Mouse (Mus musculus): ENCODE measurements at regions not wholly inside any gene's neighbourhood (a gene's known extent, or its start where the extent isn't known, plus 50 kb on each side); places are given as distances from the start of the nearest gene placed in this dataset.

DNA sequence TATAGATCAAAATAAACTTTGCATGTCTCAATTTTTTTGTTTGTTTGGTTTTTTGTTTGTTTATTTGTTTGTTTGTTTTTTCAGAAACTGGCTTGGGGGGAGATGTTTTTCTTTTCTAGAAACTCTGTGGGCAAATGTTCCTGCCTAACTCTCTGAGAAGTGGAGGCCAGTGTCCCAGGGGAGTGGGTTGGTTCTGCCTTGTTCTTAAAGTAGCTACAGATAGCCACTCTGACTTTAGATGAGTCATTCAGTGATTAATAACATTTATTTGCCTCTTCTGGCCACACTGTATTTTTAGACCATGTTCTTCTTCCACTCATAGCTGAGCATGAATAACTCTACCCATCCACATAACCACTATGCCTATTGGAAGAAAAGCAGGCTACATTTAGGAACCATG, 405.6 kb upstream of the Adamts16 start:
- ATAC-seq (replicated peaks; ENCODE audit: low FRiP score), result no peak
- H3K9me3 ChIP-seq (replicated peaks), result no peaks in the 10 kb centered on the region

GRCm38 (mm10) chr13:71245326-71245725, 403.7 kb upstream of the Adamts16 start:
- Histone ChIP-seq H3K4me2 (no peak overlapping the region), H3K27me3 (peaks cover 47% of the 10 kb centered on the region), H3K4me3 (replicated peaks) (no peak overlapping the region), H3K4me1 (peaks cover 8% of the 10 kb centered on the region), H3K27ac (no peak overlapping the region), H3K36me3 (no peaks in the 10 kb centered on the region), H3K9ac (no peak overlapping the region), H3K9me3 (replicated peaks) (no peaks in the 10 kb centered on the region)
- ATAC-seq (replicated peaks; ENCODE audit: low FRiP score), result no peak
- WGBS, result 82% methylated on average over 4 of the region's 4 CpGs

More for the DNA sequence above, 405.6 kb upstream of the Adamts16 start:
- H3K36me3 ChIP-seq, result no peaks in the 10 kb centered on the region
- H3K4me2 ChIP-seq, result no peak overlapping the region
- no peak overlapping the region for H3K27ac ChIP-seq
- peaks cover 8% of the 10 kb centered on the region for H3K4me1 ChIP-seq
- no peak overlapping the region for H3K4me3 ChIP-seq (replicated peaks)
- no peak overlapping the region for H3K9ac ChIP-seq
- peaks cover 40% of the 10 kb centered on the region for H3K27me3 ChIP-seq

DNA sequence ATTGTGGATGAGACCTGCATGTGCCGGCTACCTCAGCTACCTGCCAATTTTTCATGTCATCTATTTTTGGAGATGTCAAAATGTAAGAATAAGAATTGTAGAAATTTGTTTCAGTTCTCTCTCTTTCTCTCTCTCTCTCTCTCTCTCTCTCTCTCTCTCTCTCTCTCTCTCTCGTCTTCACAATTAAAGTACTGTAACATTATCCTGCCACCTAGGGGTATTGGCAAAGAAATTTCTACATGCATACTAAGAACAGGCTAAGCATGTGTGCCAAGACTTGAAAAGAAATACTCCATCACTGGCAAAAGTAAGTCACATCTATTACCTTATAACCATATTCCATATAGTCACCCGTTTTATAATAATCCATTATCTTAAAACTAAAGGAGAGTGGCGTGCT, 398.2 kb upstream of the Adamts16 start:
- Histone ChIP-seq H3K27me3 (peaks cover 39% of the 10 kb centered on the region), H3K36me3 (no peaks in the 10 kb centered on the region), H3K4me3 (replicated peaks) (no peak overlapping the region), H3K9ac (no peak overlapping the region), H3K27ac (no peak overlapping the region), H3K9me3 (replicated peaks) (no peaks in the 10 kb centered on the region), H3K4me1 (no peaks in the 10 kb centered on the region), H3K4me2 (no peak overlapping the region)
- no peak for ATAC-seq (replicated peaks; ENCODE audit: low FRiP score)
- WGBS, result 74% methylated on average over 4 of the region's 4 CpGs

- WGBS, result 86% methylated on average over 4 of the region's 4 CpGs
Observed at GRCm38 (mm10) chr13:71235338-71235737, 393.7 kb upstream of the Adamts16 start.

GRCm38 (mm10) chr13:71231182-71231581, 389.6 kb upstream of the Adamts16 start:
- no peak overlapping the region for H3K4me2 ChIP-seq
- no peak overlapping the region for H3K9ac ChIP-seq
- 71% methylated on average over 5 of the region's 5 CpGs for WGBS
- no peak overlapping the region for H3K27ac ChIP-seq
- no peak overlapping the region for H3K4me3 ChIP-seq (replicated peaks)
- H3K36me3 ChIP-seq, result no peaks in the 10 kb centered on the region
- no peaks in the 10 kb centered on the region for H3K4me1 ChIP-seq
- H3K27me3 ChIP-seq, result no peaks in the 10 kb centered on the region; the same call in 1 of the 2 replicates
- H3K9me3 ChIP-seq (replicated peaks), result no peaks in the 10 kb centered on the region
- ATAC-seq (replicated peaks; ENCODE audit: low FRiP score), result no peak

More at GRCm38 (mm10) chr13:71235338-71235737, 393.7 kb upstream of the Adamts16 start:
- peaks cover 14% of the 10 kb centered on the region for H3K27me3 ChIP-seq
- H3K4me3 ChIP-seq (replicated peaks), result no peak overlapping the region
- no peaks in the 10 kb centered on the region for H3K4me1 ChIP-seq
- no peak overlapping the region for H3K9ac ChIP-seq
- no peak overlapping the region for H3K4me2 ChIP-seq
- no peaks in the 10 kb centered on the region for H3K36me3 ChIP-seq
- no peak for ATAC-seq (replicated peaks; ENCODE audit: low FRiP score)
- no peaks in the 10 kb centered on the region for H3K9me3 ChIP-seq (replicated peaks)
- no peak overlapping the region for H3K27ac ChIP-seq

DNA sequence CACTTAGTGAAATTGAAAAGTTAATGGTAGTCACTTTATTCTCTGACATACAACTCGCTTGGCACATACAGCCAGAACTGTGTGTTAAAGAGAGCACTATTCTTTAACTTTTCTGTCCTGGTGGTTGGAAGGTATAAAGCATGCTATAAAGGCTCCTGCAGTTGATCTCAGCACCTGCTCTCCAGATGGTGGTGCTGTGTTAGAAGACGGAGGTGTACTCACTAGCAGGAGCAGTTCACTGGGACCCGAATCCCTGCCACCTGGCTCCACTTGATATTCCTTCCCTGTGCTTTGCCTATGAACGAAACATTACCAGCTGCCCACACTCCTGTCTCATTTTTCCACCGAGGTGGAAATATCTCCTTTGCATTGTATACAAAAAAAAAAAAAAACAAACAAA, 373.2 kb upstream of the Adamts16 start:
- no peak overlapping the region for H3K4me3 ChIP-seq (replicated peaks)
- ATAC-seq (replicated peaks; ENCODE audit: low FRiP score), result no peak
- WGBS, result 54% methylated on average over 5 of the region's 5 CpGs
- no peaks in the 10 kb centered on the region for H3K9me3 ChIP-seq (replicated peaks)
- H3K4me1 ChIP-seq, result no peaks in the 10 kb centered on the region
- H3K27ac ChIP-seq, result no peak overlapping the region
- 0 out of 2 replicates have a peak, but pooled peaks cover 5% of the 10 kb centered on the region for H3K27me3 ChIP-seq
- no peak overlapping the region for H3K4me2 ChIP-seq
- H3K9ac ChIP-seq, result no peak overlapping the region
- H3K36me3 ChIP-seq, result no peaks in the 10 kb centered on the region

DNA sequence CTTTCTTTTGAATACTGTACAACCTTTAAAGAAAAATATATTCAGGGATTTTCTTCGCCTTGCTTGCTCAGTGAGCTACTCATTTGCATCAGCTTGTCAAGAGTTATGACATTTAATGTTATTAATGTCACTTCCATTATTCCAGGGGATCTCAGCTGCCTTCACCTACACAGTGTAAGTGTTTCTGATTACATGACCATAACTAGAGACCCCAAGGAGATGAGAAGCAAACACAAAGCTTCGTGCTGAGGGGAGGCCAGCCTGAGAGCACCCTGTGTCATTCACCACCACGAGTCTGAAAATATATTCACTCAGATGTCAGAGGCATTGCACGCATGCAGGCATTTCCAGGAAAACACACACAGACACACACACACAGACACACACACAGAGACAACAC, 369.8 kb upstream of the Adamts16 start:
- Histone ChIP-seq H3K4me1 (no peaks in the 10 kb centered on the region), H3K36me3 (no peaks in the 10 kb centered on the region), H3K27ac (no peak overlapping the region), H3K27me3 (peaks cover 3% of the 10 kb centered on the region; the same call in 1 of the 2 replicates), H3K9ac (no peak overlapping the region), H3K9me3 (replicated peaks) (no peaks in the 10 kb centered on the region), H3K4me3 (replicated peaks) (no peak overlapping the region), H3K4me2 (no peak overlapping the region)
- no peak for ATAC-seq (replicated peaks; ENCODE audit: low FRiP score)
- 77% methylated on average over 4 of the region's 4 CpGs for WGBS

DNA sequence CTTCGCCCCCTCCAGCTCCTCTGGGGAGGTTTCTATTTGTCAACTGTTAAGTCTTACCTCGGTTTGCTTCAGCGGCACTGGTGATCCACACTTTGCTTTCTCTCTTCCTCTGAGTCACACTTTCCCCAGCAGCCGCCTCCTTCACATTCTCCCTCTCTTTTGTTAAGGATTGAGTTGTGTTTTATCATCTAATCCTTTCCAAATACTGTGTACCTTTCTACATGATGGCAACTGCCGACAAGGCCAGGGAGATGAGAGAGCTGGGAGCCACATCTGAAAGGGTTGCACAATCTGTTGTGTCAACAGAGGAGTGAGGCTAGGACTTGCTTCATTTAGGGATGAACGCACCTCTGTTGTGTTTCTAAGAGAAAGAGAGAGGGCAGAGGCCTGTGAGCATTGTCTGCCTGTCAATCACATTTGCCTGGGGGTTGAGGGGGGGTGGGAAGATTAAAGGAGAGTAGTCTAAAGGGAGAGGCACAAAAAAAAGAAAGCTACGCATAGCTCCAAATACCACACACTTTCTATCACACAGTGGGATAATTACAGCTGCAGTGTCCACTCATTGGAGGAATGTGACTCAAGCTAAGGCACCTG, 369.1 kb upstream of the Adamts16 start:
- H3K27me3 ChIP-seq, result peaks cover 3% of the 10 kb centered on the region; the same call in 1 of the 2 replicates
- WGBS, result 66% methylated on average over 7 of the region's 7 CpGs
- no peak overlapping the region for H3K4me2 ChIP-seq
- H3K9me3 ChIP-seq (replicated peaks), result no peaks in the 10 kb centered on the region
- no peak overlapping the region for H3K27ac ChIP-seq
- no peak for ATAC-seq (replicated peaks; ENCODE audit: low FRiP score)
- no peaks in the 10 kb centered on the region for H3K36me3 ChIP-seq
- H3K9ac ChIP-seq, result no peak overlapping the region
- H3K4me3 ChIP-seq (replicated peaks), result no peak overlapping the region
- no peaks in the 10 kb centered on the region for H3K4me1 ChIP-seq

GRCm38 (mm10) chr13:71205708-71206107, 364.1 kb upstream of the Adamts16 start:
- H3K9ac ChIP-seq, result no peak overlapping the region
- no peaks in the 10 kb centered on the region; the same call in 1 of the 2 replicates for H3K27me3 ChIP-seq
- no peaks in the 10 kb centered on the region for H3K9me3 ChIP-seq (replicated peaks)
- H3K36me3 ChIP-seq, result no peaks in the 10 kb centered on the region
- 48% methylated on average over 3 of the region's 3 CpGs for WGBS
- H3K4me1 ChIP-seq, result no peaks in the 10 kb centered on the region
- H3K27ac ChIP-seq, result no peak overlapping the region
- H3K4me3 ChIP-seq (replicated peaks), result no peak overlapping the region
- ATAC-seq (replicated peaks; ENCODE audit: low FRiP score), result no peak
- H3K4me2 ChIP-seq, result no peak overlapping the region

GRCm38 (mm10) chr13:71200656-71201055, 359.0 kb upstream of the Adamts16 start:
- H3K36me3 ChIP-seq, result no peaks in the 10 kb centered on the region
- no peak overlapping the region for H3K4me2 ChIP-seq
- H3K4me3 ChIP-seq (replicated peaks), result no peak overlapping the region
- no peaks in the 10 kb centered on the region for H3K4me1 ChIP-seq
- H3K9me3 ChIP-seq (replicated peaks), result no peaks in the 10 kb centered on the region
- H3K27me3 ChIP-seq, result no peaks in the 10 kb centered on the region
- ATAC-seq (replicated peaks; ENCODE audit: low FRiP score), result no peak
- WGBS, result 10% methylated on average over 3 of the region's 3 CpGs
- H3K27ac ChIP-seq, result no peak overlapping the region
- no peak overlapping the region for H3K9ac ChIP-seq

- 87% methylated on average over 4 of the region's 4 CpGs for WGBS
- no peaks in the 10 kb centered on the region for H3K9me3 ChIP-seq (replicated peaks)
- H3K4me2 ChIP-seq, result no peak overlapping the region
- H3K27ac ChIP-seq, result no peak overlapping the region
- H3K36me3 ChIP-seq, result no peaks in the 10 kb centered on the region
- no peak overlapping the region for H3K9ac ChIP-seq
- H3K27me3 ChIP-seq, result no peaks in the 10 kb centered on the region
- no peak overlapping the region for H3K4me3 ChIP-seq (replicated peaks)
- no peak for ATAC-seq (replicated peaks; ENCODE audit: low FRiP score)
- H3K4me1 ChIP-seq, result no peaks in the 10 kb centered on the region
Observed at GRCm38 (mm10) chr13:71195675-71196074, 354.1 kb upstream of the Adamts16 start.

DNA sequence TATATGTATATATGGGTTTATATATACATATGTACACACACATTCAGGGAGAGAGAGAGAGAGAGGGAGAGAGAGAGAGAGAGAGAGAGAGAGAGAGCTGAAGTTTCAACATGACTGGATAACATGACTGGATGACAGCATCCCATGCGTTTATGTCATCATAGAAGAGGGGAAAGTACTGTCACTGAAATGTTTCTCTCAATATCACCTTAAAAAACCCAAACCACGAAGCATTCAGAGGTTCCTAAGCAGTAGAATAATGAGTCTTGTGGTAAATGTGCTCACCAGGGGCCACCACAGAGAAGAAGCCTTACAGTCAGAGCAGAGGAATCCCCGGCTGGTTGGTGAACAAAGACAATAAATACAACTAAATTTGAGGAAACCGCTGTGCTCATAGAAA, 342.9 kb upstream of the Adamts16 start:
- 75% methylated on average over 4 of the region's 4 CpGs for WGBS

DNA sequence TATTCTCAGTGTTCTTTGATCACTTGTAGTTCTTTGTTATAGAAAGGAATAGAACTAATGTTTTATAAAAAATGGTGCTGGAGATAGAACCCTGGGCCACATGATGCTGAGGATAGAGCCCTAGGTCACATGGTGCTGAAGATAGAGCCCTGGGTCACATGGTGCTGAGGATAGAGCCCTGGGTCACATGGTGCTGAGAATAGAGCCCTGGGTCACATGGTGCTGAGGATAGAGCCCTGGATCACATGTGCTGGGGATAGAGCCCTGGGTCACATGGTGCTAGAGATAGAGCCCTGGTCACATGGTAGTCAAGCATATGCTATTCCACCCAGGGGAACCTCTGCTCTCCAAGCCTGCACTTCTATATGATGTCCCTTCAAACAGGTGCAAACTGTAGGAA, 337.5 kb upstream of the Adamts16 start:
- H3K27me3 ChIP-seq, result peaks cover 12% of the 10 kb centered on the region; the same call in 1 of the 2 replicates
- H3K4me2 ChIP-seq, result no peak overlapping the region
- H3K27ac ChIP-seq, result no peak overlapping the region
- ATAC-seq (replicated peaks; ENCODE audit: low FRiP score), result no peak
- no peaks in the 10 kb centered on the region for H3K36me3 ChIP-seq
- no peak overlapping the region for H3K9ac ChIP-seq
- no peaks in the 10 kb centered on the region for H3K9me3 ChIP-seq (replicated peaks)
- no peaks in the 10 kb centered on the region for H3K4me1 ChIP-seq
- no peak overlapping the region for H3K4me3 ChIP-seq (replicated peaks)

More for the DNA sequence above, 342.9 kb upstream of the Adamts16 start:
- no peaks in the 10 kb centered on the region for H3K9me3 ChIP-seq (replicated peaks)
- peaks cover 15% of the 10 kb centered on the region for H3K27me3 ChIP-seq
- H3K27ac ChIP-seq, result no peak overlapping the region
- no peak overlapping the region for H3K4me3 ChIP-seq (replicated peaks)
- H3K36me3 ChIP-seq, result no peaks in the 10 kb centered on the region
- ATAC-seq (replicated peaks; ENCODE audit: low FRiP score), result no peak
- no peak overlapping the region for H3K9ac ChIP-seq
- no peaks in the 10 kb centered on the region for H3K4me1 ChIP-seq
- H3K4me2 ChIP-seq, result no peak overlapping the region
